Mouse (Mus musculus) heart, embryonic 13.5 days (tissue): ENCODE results near the gene Frg2f1. TPM values are rescaled to one million over a fixed set of nuclear protein-coding genes. Genes with fewer than 3 reads are reported as not detected.
A peak's percentile ranks its signal among the peaks of the same experiment; 100 is the strongest.

ENCODE experiments used
- ATAC-seq: fragments of 200-750 bp; cut with Nextera tagmentation; 2 replicates; pipeline ENCODE4 v1.8.0; 2017; ENCODE audit warnings: moderate TSS enrichment; ENCODE audit not compliant: insufficient number of reproducible peaks, low FRiP score, low TSS enrichment; ENCODE audit errors: extremely low read depth
- H3K27ac ChIP-seq: fragments of 300-500 bp; sonication (generic); replicated peaks from 2 replicates; pipeline ENCODE4 v1.5.1; 2015; ENCODE audit warnings: moderate library complexity, mild to moderate bottlenecking, inconsistent platforms
- H3K27me3 ChIP-seq: fragments of 300-500 bp; sonication (generic); replicated peaks from 2 replicates; pipeline ENCODE4 v1.6.1; 2015; ENCODE audit warnings: mild to moderate bottlenecking, inconsistent platforms
- H3K36me3 ChIP-seq: fragments of 300-500 bp; sonication (generic); 2 replicates; pipeline ENCODE4 v1.6.1; 2015; ENCODE audit warnings: mild to moderate bottlenecking, inconsistent platforms
- H3K4me1 ChIP-seq: fragments of 300-500 bp; sonication (generic); 2 replicates; pipeline ENCODE4 v1.6.1; 2015; ENCODE audit warnings: inconsistent platforms
- H3K4me2 ChIP-seq: fragments of 300-500 bp; sonication (generic); 2 replicates; pipeline ENCODE4 v1.6.1; 2015; ENCODE audit warnings: inconsistent platforms, mild to moderate bottlenecking, moderate library complexity
- H3K4me3 ChIP-seq: fragments of 300-500 bp; sonication (generic); 2 replicates; pipeline ENCODE4 v1.5.1; 2015; ENCODE audit warnings: moderate library complexity, mild to moderate bottlenecking, inconsistent platforms
- H3K9ac ChIP-seq: fragments of 300-500 bp; sonication (generic); 2 replicates; pipeline ENCODE4 v1.6.1; 2015; ENCODE audit warnings: inconsistent platforms, mild to moderate bottlenecking, moderate library complexity
- H3K9me3 ChIP-seq: fragments of 300-500 bp; sonication (generic); 2 replicates; pipeline ENCODE4 v1.6.1; 2016; ENCODE audit warnings: inconsistent platforms
- WGBS: fragments of 180-500 bp; shearing (Covaris S2); methylation state at CpG from one replicate; pipeline ENCODE4 v1.1.7; 2015; ENCODE audit warnings: mixed read lengths; 5-methylcytosine and 5-hydroxymethylcytosine counted together
- polyA plus RNA-seq: library from polyadenylated mRNA; unstranded; fragments of >200 nt; fragmentation: Nextera tagmentation; extraction: Ambion mirVana; gene quantifications from 2 replicates; pipeline ENCODE4 v1.2.1, GENCODE M21; 2015

The Frg2f1 gene
- 2.9 and 5.6 TPM in 2 replicates for polyA plus RNA-seq

DNA sequence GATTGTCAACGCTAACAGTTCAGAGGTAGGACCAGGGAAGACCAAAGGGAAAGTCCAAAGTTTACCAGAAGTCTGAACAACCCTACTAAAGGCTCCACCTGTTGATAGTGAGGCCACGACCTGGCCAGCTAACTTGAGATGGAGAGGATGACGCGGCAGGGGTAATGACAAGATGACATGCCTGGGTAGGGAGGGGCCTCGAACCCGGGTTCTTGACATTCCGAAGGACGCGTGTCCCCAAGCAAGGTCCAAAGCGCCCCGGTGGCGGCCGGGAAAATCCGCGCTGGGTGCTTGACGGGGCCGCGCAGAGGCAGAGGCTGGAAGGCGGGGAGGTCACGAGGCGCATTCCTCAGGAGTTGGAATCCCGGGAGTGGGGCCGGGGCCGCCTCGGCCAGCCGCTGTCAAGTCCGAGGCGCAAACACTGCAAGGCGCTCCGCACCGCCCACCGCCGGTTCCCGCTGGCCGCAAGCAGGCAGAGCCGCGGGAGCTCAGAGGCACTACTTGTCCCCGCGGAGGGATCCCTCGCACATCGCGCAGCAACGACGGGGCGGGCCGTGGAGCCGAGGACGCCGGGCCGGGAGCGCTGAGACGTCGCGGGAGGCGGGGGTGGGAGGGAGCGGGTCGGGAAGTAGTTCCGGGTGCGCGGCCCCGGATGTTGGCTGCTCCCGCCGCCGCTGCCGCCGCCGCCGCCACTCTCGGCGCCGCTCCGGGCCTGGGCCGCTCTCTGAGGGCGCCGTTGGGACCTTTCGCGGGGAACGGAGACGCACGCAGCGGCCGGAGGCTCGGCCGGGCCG lies at the start of gene Frg2f1:
Gene Frg2f1 (minus strand): TSS at position 499 of the 794 bp plus-strand sequence.
- Histone ChIP-seq H3K36me3 (no peaks in the 10 kb centered on the region), H3K9me3 (no peaks in the 10 kb centered on the region), H3K4me1 (peaks cover 46% of the 10 kb centered on the region), H3K27me3 (no peaks in the 10 kb centered on the region), H3K4me2 (peak within 1 kb of the TSS; percentile 89), H3K27ac (peak within 1 kb of the TSS; percentile 99), H3K4me3 (peak within 1 kb of the TSS; percentile 98), H3K9ac (peak within 1 kb of the TSS; percentile 99)
- under 1% methylated on average over 79 of the region's 85 CpGs for WGBS
- ATAC-seq, result peak; percentile 83

DNA sequence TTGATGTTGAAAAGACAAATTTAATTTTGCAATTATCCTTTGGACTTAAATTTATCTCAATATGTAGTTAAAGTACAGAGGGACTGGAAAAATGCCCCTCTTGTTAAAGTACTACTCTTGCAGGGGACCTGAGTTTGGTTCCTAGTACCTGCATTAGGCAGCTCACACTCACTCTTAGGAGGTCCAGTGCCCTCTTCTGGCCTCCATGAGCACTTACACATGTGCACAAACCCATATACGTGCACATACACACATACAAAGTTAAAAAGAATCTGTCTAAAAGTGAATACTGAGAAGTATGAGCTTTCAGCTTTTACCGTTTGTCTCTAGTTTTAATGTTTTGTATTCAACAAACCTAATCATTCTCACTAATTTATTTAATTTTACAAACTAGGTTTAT lies 48.7 kb upstream of the Frg2f1 start:
- no peaks in the 10 kb centered on the region for H3K27me3 ChIP-seq
- no peak overlapping the region for H3K9ac ChIP-seq
- peaks cover 36% of the 10 kb centered on the region for H3K36me3 ChIP-seq
- H3K4me3 ChIP-seq, result no peak overlapping the region
- peaks cover 20% of the 10 kb centered on the region for H3K4me1 ChIP-seq
- 90% methylated on average over 2 of the region's 2 CpGs for WGBS
- no peaks in the 10 kb centered on the region for H3K9me3 ChIP-seq
- no peak for ATAC-seq
- H3K4me2 ChIP-seq, result no peak overlapping the region
- no peak overlapping the region for H3K27ac ChIP-seq

DNA sequence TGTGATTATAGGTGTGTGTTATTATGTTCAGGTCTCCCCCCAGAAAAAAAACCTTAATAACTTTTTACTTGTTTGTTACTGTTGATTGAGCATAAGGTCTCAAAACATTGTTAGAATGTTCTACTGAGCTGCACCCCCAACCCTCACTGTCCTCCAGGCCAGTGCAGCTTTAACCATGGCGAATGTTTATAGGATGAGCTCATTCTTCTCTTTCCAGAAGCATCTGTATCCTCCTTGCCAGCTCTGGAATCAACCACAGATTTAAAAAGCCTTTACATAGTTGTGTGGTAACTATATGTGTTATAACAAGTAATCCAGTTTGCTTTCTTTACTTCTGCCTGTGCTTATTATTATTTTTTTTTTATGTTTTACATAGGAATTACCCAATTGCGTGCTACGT lies 36.1 kb upstream of the Frg2f1 start:
- Histone ChIP-seq H3K9me3 (no peaks in the 10 kb centered on the region), H3K4me2 (no peak overlapping the region), H3K4me1 (peaks cover 42% of the 10 kb centered on the region), H3K27ac (peak overlapping the region; percentile 45; the same call in 1 of the 2 replicates), H3K4me3 (no peak overlapping the region), H3K27me3 (no peaks in the 10 kb centered on the region), H3K9ac (no peak overlapping the region), H3K36me3 (peaks cover 26% of the 10 kb centered on the region)
- no peak for ATAC-seq
- 73% methylated on average over 3 of the region's 3 CpGs for WGBS

DNA sequence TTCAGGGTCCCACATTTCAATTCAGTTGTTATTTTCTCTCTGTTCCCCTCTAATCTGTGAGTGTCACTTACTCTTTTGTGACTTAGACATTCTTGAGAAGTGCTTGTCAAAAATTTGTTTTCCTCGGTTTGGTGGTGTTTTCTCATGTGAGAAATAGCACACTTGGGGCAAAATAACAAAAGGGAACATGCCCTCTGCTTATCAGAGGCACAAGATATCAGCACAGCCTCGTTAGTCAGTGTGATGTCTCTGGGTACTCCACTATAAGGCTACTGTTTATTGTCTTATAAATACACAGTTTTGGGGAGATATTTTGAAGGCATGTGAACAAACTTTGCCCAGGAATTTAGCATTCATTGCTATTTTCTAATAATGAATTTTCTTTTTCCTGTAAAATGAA lies 35.2 kb upstream of the Frg2f1 start:
- no peaks in the 10 kb centered on the region for H3K27me3 ChIP-seq
- WGBS, result 22% methylated on average over 2 of the region's 2 CpGs
- H3K4me2 ChIP-seq, result no peak overlapping the region
- no peak overlapping the region for H3K27ac ChIP-seq
- no peaks in the 10 kb centered on the region for H3K9me3 ChIP-seq
- H3K36me3 ChIP-seq, result peaks cover 26% of the 10 kb centered on the region
- H3K4me1 ChIP-seq, result peaks cover 46% of the 10 kb centered on the region
- no peak overlapping the region for H3K9ac ChIP-seq
- no peak for ATAC-seq
- H3K4me3 ChIP-seq, result no peak overlapping the region

DNA sequence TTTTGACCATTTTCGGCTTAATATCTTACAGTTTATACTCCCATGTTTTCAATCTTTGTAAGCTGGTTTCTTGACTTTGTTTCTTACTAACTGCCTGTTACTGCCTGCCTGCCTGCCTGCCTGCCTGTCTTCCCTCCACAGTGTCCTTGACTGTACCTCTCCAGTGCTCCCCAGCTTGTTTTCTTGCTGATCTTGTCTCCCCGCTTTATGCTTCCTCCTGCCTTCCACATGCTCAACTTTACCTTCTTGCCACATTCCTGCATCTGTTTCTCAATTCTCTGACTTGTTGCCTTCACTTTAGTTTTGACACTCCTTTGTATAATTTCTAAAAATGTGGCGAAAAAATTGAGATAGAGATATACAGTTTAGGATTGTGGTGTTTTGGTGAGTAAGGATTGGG lies 33.4 kb upstream of the Frg2f1 start:
- no peak for ATAC-seq
- no peak overlapping the region for H3K4me3 ChIP-seq
- no peaks in the 10 kb centered on the region for H3K27me3 ChIP-seq
- no peaks in the 10 kb centered on the region for H3K9me3 ChIP-seq
- peaks cover 21% of the 10 kb centered on the region for H3K36me3 ChIP-seq
- H3K9ac ChIP-seq, result no peak overlapping the region; the same call in 1 of the 2 replicates
- no peak overlapping the region for H3K4me2 ChIP-seq
- peak overlapping the region; percentile 61; the same call in 1 of the 2 replicates for H3K27ac ChIP-seq
- WGBS, result 90% methylated on average over 3 of the region's 3 CpGs
- peaks cover 50% of the 10 kb centered on the region for H3K4me1 ChIP-seq

DNA sequence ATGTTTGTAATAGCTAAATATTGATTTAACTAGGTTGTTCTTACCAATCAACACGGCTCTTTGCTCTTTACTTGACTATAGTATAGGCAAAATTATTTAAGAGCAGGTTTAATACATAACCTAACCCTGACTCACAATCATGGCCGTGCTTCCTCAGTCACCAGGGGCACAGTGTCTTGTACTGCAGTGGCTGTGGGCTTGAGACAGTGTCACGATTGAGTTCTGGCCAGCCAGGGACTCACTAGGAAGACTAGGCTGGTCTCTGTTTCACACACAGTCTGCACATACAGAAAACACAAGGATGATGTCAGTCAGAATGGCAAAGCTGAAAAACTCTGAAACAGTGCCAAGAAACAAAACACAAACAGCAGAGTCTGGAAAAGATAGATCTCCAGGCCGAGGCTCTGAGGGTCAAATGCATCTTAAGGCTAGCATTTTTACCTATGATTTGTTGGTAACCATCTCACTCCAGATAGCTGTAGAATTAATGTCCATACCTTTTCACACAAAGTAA lies 27.1 kb upstream of the Frg2f1 start:
- Histone ChIP-seq H3K4me2 (peak overlapping the region; percentile 25; the same call in 1 of the 2 replicates), H3K27me3 (no peaks in the 10 kb centered on the region), H3K27ac (peak overlapping the region; percentile 72), H3K36me3 (peaks cover 20% of the 10 kb centered on the region), H3K9me3 (peaks cover 5% of the 10 kb centered on the region; the same call in 1 of the 2 replicates), H3K9ac (no peak overlapping the region), H3K4me3 (no peak overlapping the region), H3K4me1 (peaks cover 35% of the 10 kb centered on the region)
- ATAC-seq, result peak; percentile 42; the same call in 1 of the 2 replicates
- 45% methylated on average over 4 of the region's 4 CpGs for WGBS

DNA sequence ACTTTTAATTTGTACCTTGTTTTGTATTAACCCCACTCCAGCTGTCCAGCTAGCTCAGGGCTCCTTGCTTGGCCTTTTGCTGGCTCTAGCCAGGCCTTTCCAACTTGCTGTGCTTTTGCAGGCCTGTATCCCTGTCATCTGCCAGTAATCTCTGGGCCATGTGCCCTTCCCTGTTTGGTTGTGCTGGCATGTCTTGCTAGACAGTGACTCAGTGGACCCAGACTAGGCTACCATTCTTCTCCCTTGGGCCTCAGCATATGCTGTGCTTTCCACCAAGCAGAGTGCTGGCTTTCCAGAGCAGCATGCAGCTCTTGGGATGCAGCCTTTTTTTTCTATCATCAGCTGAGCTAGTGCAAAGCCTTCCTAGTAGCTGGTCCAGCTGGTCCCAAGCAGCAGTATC lies 23.8 kb upstream of the Frg2f1 start:
- no peak overlapping the region for H3K4me3 ChIP-seq
- peaks cover 33% of the 10 kb centered on the region for H3K4me1 ChIP-seq
- no peaks in the 10 kb centered on the region for H3K27me3 ChIP-seq
- no peak overlapping the region for H3K9ac ChIP-seq
- peaks cover 5% of the 10 kb centered on the region; the same call in 1 of the 2 replicates for H3K9me3 ChIP-seq
- no peak for ATAC-seq
- H3K36me3 ChIP-seq, result peaks cover 26% of the 10 kb centered on the region
- H3K27ac ChIP-seq, result no peak overlapping the region
- H3K4me2 ChIP-seq, result no peak overlapping the region

DNA sequence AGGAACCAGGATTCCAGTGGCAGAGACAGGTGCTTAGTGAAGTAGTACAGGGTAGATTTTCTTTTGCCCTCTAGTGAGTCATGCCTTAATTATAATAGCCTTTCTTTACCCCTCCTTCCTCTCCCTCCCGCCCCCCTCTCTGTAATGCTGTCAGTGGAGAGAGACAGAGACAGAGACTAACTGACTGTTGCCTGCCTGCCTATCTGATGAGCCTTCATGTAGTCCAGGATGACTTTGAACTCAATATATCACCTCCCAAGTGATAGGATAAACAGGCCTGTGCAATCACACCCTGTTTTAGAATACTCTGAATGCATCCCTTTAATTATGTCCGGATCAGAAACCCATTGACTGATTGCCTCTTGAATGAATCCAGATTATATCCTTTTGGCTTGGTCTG lies 16.1 kb upstream of the Frg2f1 start:
- Histone ChIP-seq H3K4me2 (no peak overlapping the region), H3K9ac (no peak overlapping the region), H3K27ac (no peak overlapping the region), H3K4me3 (no peak overlapping the region), H3K9me3 (no peaks in the 10 kb centered on the region), H3K36me3 (0 out of 2 replicates have a peak, but pooled peaks cover under 1% of the 10 kb centered on the region), H3K4me1 (peaks cover 56% of the 10 kb centered on the region), H3K27me3 (no peaks in the 10 kb centered on the region)
- no peak for ATAC-seq
- WGBS, result 52% methylated on average over 2 of the region's 2 CpGs

DNA sequence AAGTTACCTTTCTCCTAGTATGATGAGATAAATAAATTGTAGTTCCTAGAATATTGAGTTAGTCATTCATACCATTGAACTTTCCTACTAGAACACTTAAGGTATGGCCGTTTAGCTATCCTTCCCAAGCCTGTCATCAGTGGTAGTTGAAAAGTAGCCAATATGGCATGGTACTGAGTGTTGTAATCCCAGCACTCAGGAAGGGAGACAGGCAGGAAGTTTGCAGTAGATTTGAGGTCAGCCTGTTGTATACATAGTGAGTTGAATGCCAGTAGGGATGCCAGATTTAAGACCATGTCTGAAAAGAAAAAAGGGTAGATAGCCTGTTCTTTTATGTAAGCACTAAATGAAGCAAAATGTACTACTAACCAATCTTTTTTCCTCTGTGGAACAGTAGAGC lies 11.5 kb upstream of the Frg2f1 start:
- H3K27ac ChIP-seq, result no peak overlapping the region
- no peaks in the 10 kb centered on the region for H3K36me3 ChIP-seq
- H3K9me3 ChIP-seq, result no peaks in the 10 kb centered on the region
- no peaks in the 10 kb centered on the region for H3K27me3 ChIP-seq
- no peak overlapping the region for H3K9ac ChIP-seq
- H3K4me1 ChIP-seq, result peaks cover 49% of the 10 kb centered on the region
- WGBS, result 25% methylated on average over 1 of the region's 1 CpGs
- no peak for ATAC-seq
- no peak overlapping the region for H3K4me2 ChIP-seq
- no peak overlapping the region for H3K4me3 ChIP-seq

DNA sequence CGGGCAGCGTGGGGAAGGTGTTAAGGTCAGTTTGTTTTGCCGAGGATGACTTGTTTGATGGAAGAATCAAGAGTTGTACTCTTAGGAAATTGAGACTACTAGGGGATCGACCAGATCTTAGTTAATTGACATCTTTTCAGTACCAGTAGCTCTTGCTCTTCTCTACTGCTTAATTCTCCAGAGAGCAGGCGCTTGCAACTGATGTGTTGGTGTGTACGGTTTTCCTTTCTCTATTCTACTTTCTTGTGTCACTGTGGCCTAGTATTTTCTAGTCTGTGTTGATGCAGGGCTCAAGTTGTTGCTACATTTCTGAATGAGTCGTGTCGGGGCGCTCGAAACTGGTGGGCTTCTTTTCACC lies 1.2 kb upstream of the Frg2f1 start:
- no peaks in the 10 kb centered on the region for H3K27me3 ChIP-seq

DNA sequence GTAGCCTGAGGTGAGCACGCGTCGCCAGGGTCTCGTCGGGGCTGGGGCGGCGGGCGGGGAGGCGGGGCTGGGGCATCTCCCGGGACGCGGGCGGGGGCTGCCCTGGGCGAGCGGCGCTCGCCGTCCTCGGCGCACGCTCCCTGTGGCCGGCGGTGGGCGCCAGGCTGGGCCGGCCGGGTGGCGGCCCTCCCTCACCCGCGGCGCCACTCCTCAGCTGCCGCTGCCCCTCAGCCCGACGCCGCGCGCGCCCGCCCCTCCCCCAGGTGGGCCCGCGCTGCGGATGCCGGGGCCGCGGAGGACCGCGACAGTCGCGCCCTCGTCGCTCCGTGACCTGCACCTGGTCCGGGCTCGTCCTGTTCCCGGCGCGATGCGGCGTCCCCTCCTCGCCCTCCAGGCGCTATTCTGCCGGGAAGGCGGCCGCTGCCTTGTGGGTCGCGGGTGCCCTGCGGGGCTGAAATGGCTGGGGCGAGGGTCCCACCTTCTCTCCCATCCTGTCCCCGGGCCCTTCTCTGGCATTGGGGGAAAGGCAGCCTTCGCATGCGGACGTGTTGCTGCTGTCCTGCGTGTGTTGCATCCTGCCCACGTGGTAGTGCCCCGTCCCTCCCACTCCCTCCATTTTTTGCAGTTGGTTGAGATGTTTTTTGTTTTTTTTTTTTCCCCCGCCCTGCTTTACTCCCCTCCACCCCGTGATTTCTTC lies 655 bp upstream of the Frg2f1 start:
- WGBS, result under 1% methylated on average over 62 of the region's 76 CpGs

More for the DNA sequence above, 1.2 kb upstream of the Frg2f1 start:
- WGBS, result 6% methylated on average over 10 of the region's 10 CpGs
- H3K27ac ChIP-seq, result peak overlapping the region; percentile 99
- peaks cover 45% of the 10 kb centered on the region for H3K4me1 ChIP-seq
- H3K4me2 ChIP-seq, result peak overlapping the region; percentile 89
- H3K36me3 ChIP-seq, result no peaks in the 10 kb centered on the region
- H3K9me3 ChIP-seq, result no peaks in the 10 kb centered on the region
- ATAC-seq, result no peak
- H3K4me3 ChIP-seq, result peak overlapping the region; percentile 98
- H3K9ac ChIP-seq, result peak overlapping the region; percentile 99

More for the DNA sequence above, 655 bp upstream of the Frg2f1 start:
- peak overlapping the region; percentile 99 for H3K9ac ChIP-seq
- no peaks in the 10 kb centered on the region for H3K36me3 ChIP-seq
- peak overlapping the region; percentile 98 for H3K4me3 ChIP-seq
- peak overlapping the region; percentile 99 for H3K27ac ChIP-seq
- peak overlapping the region; percentile 89 for H3K4me2 ChIP-seq
- H3K27me3 ChIP-seq, result no peaks in the 10 kb centered on the region
- ATAC-seq, result peak; percentile 55; the same call in 1 of the 2 replicates
- peaks cover 48% of the 10 kb centered on the region for H3K4me1 ChIP-seq
- no peaks in the 10 kb centered on the region for H3K9me3 ChIP-seq
